Mouse (Mus musculus): Measurements from ENCODE around the gene Slc25a17.

- TF ChIP-seq CTCF (IDR thresholded peaks at IDR 0.05; ENCODE audit: low read depth) (no peak), EP300 (IDR thresholded peaks at IDR 0.05; ENCODE audit: low read depth) (no peak)
Measured at GRCm38 (mm10) chr15:81272305-81273053, 88.1 kb downstream of the Slc25a17 start.

Measured in heart, postnatal 0 days (tissue).